Mouse (Mus musculus) thymus, adult 2 months (tissue): ENCODE data around the gene Ms4a2.

ENCODE experiments used
- CTCF ChIP-seq: fragments of 200-500 bp; IDR thresholded peaks from 2 replicates; pipeline ENCODE4 v1.5.1; 2012; ENCODE audit warnings: mild to moderate bottlenecking, control low read depth, low read length, moderate library complexity, borderline replicate concordance; ENCODE audit not compliant: control insufficient read depth, poor library complexity, insufficient read depth; ENCODE audit errors: extremely low read depth
- POLR2A ChIP-seq: fragments of 200-500 bp; IDR thresholded peaks from 2 replicates; pipeline ENCODE4 v1.6.1; 2012; ENCODE audit warnings: mild to moderate bottlenecking, low read length, control low read depth, moderate library complexity; ENCODE audit not compliant: control insufficient read depth, poor library complexity, insufficient read depth; ENCODE audit errors: extremely low read depth

- TF ChIP-seq CTCF (no peak), POLR2A (no peak)
These were observed 22.2 kb downstream of the Ms4a2 start for GRCm38 (mm10) chr19:11601349-11601748.
